Mouse (Mus musculus) hindbrain, embryonic 12.5 days (tissue): ENCODE measurements at regions not wholly inside any gene's neighbourhood (a gene's known extent, or its start where the extent isn't known, plus 50 kb on each side); places are given as distances from the start of the nearest gene placed in this dataset.

Experiments used
- ATAC-seq: fragments of 200-750 bp; cut with Nextera tagmentation; 2 replicates; pipeline ENCODE4 v1.8.0; 2017; ENCODE audit warnings: moderate TSS enrichment; ENCODE audit not compliant: low FRiP score
- H3K27ac ChIP-seq: fragments of 300-500 bp; sonication (generic); 2 replicates; pipeline ENCODE4 v1.5.1; 2016; ENCODE audit warnings: mild to moderate bottlenecking
- H3K27me3 ChIP-seq: fragments of 300-500 bp; sonication (generic); 2 replicates; pipeline ENCODE4 v1.6.1; 2016; ENCODE audit warnings: mild to moderate bottlenecking
- H3K36me3 ChIP-seq: fragments of 300-500 bp; sonication (generic); 2 replicates; pipeline ENCODE4 v1.6.1; 2016; ENCODE audit warnings: mild to moderate bottlenecking
- H3K4me1 ChIP-seq: fragments of 300-500 bp; sonication (generic); 2 replicates; pipeline ENCODE4 v1.6.1; 2016
- H3K4me2 ChIP-seq: fragments of 300-500 bp; sonication (generic); replicated peaks from 2 replicates; pipeline ENCODE4 v1.6.1; 2016; ENCODE audit warnings: mild to moderate bottlenecking
- H3K4me3 ChIP-seq: fragments of 300-500 bp; sonication (generic); 2 replicates; pipeline ENCODE4 v1.5.1; 2016; ENCODE audit warnings: mild to moderate bottlenecking
- H3K9ac ChIP-seq: fragments of 300-500 bp; sonication (generic); 2 replicates; pipeline ENCODE4 v1.6.1; 2016; ENCODE audit warnings: mild to moderate bottlenecking, moderate library complexity
- H3K9me3 ChIP-seq: fragments of 300-500 bp; sonication (generic); replicated peaks from 2 replicates; pipeline ENCODE4 v1.6.1; 2016; ENCODE audit warnings: mild to moderate bottlenecking
- WGBS: fragments of 180-500 bp; shearing (Covaris S2); methylation state at CpG from one replicate; pipeline ENCODE4 v1.1.7; 2016; 5-methylcytosine and 5-hydroxymethylcytosine counted together

- no peak overlapping the region for H3K4me2 ChIP-seq
- WGBS = 87% methylated on average over 2 of the region's 2 CpGs
- no peak for ATAC-seq
- H3K27me3 ChIP-seq = no peaks in the 10 kb centered on the region
- no peaks in the 10 kb centered on the region for H3K9me3 ChIP-seq
- H3K4me3 ChIP-seq = no peak overlapping the region
- H3K27ac ChIP-seq = no peak overlapping the region
- no peaks in the 10 kb centered on the region for H3K4me1 ChIP-seq
- H3K9ac ChIP-seq = no peak overlapping the region
- H3K36me3 ChIP-seq = no peaks in the 10 kb centered on the region
Observed at GRCm38 (mm10) chr4:26965831-26966230, 619.1 kb upstream of the Manea start.

- Histone ChIP-seq H3K4me2 (no peak overlapping the region), H3K9me3 (no peaks in the 10 kb centered on the region), H3K4me1 (no peaks in the 10 kb centered on the region), H3K36me3 (no peaks in the 10 kb centered on the region), H3K27ac (no peak overlapping the region), H3K4me3 (no peak overlapping the region), H3K27me3 (no peaks in the 10 kb centered on the region), H3K9ac (no peak overlapping the region)
- no peak for ATAC-seq
- WGBS = 81% methylated on average over 2 of the region's 2 CpGs
Observed at GRCm38 (mm10) chr4:26964850-26965249, 618.2 kb upstream of the Manea start.

DNA sequence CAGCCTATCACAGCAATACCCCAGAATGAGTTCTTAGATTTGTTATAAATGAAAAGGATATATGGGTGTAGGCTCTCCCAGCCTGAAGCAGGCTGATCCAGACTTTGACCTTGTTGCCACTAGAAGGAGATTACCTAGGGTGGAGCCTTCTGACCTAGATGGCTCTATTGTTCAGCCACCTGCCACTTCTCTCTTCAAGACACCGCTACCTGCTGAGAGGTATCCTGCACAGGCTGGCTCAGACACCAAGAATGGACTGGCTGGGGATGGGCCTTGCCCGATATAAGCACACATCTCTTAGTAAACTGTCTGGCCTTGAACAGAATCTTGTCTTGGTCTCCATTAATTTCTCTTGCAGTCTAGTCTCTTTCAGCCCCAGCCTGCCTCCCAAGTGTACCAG lies 597.9 kb upstream of the Manea start:
- Histone ChIP-seq H3K4me2 (no peak overlapping the region), H3K9ac (no peak overlapping the region), H3K4me1 (no peaks in the 10 kb centered on the region), H3K27me3 (no peaks in the 10 kb centered on the region), H3K9me3 (no peaks in the 10 kb centered on the region), H3K36me3 (no peaks in the 10 kb centered on the region), H3K4me3 (no peak overlapping the region), H3K27ac (no peak overlapping the region)
- WGBS = 93% methylated on average over 2 of the region's 2 CpGs
- ATAC-seq = no peak

GRCm38 (mm10) chr4:26933988-26934798 lies 587.5 kb upstream of the Manea start:
- no peaks in the 10 kb centered on the region for H3K4me1 ChIP-seq
- H3K9me3 ChIP-seq = no peaks in the 10 kb centered on the region
- H3K9ac ChIP-seq = no peak overlapping the region
- no peak overlapping the region for H3K4me2 ChIP-seq
- WGBS = 44% methylated on average over 10 of the region's 10 CpGs
- H3K36me3 ChIP-seq = no peaks in the 10 kb centered on the region
- peak; percentile 94 for ATAC-seq
- no peak overlapping the region for H3K4me3 ChIP-seq
- no peaks in the 10 kb centered on the region for H3K27me3 ChIP-seq
- peak overlapping the region; percentile 23; the same call in 1 of the 2 replicates for H3K27ac ChIP-seq

DNA sequence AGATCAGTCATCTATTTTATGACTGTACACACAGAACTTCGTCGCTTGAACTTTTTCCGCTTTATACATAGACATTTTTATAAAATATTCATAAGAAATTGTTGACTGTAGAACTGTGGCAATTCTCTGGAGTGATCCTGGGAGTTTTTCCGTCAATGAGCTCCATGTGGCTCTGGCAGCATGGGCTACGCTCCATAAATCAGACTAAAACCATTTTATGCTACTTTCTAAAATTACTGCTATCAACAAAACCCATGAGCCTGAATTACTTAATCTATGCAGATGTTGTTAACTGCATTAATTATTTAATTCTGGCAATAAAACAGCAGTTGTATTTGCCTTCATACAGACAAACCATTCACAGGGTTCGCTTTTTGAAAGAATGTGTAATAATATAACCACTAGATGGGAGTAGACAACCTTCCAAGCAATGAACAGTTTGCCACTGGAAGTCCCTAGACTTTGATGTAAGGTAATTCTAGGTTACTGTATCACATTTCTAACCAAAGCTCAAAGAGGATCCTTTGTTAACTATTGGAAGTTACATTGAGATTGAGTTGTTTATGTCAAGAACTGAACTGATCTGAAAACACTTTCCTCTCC lies 583.3 kb upstream of the Manea start:
- 57% methylated on average over 6 of the region's 6 CpGs for WGBS
- no peak overlapping the region for H3K9ac ChIP-seq
- ATAC-seq = peak; percentile 38; the same call in 1 of the 2 replicates
- H3K4me2 ChIP-seq = no peak overlapping the region
- H3K4me1 ChIP-seq = no peaks in the 10 kb centered on the region
- no peaks in the 10 kb centered on the region for H3K36me3 ChIP-seq
- H3K9me3 ChIP-seq = no peaks in the 10 kb centered on the region
- no peaks in the 10 kb centered on the region for H3K27me3 ChIP-seq
- no peak overlapping the region for H3K4me3 ChIP-seq
- H3K27ac ChIP-seq = no peak overlapping the region

DNA sequence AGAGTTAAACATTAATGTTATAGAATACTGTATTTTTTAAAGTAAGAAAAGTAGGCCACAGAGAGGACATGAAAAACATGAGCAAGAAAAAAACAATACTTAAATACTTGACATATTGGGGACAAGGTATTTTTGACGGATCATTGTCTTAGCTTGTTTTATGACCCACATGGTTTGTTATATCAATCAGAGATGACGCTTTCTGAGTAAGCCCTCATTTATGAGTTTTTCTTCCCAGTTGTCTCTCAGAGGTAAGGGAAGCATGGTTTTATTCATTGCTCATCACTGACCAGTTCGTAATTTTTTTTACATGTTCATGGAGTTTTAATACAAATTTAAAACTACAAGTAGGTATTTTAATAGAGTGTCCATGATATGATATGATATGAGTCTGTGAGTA lies 579.4 kb upstream of the Manea start:
- Histone ChIP-seq H3K4me2 (no peak overlapping the region), H3K9me3 (no peaks in the 10 kb centered on the region), H3K27ac (no peak overlapping the region), H3K36me3 (no peaks in the 10 kb centered on the region), H3K4me3 (no peak overlapping the region), H3K9ac (no peak overlapping the region), H3K27me3 (no peaks in the 10 kb centered on the region), H3K4me1 (no peaks in the 10 kb centered on the region)
- ATAC-seq = no peak
- 86% methylated on average over 3 of the region's 3 CpGs for WGBS

DNA sequence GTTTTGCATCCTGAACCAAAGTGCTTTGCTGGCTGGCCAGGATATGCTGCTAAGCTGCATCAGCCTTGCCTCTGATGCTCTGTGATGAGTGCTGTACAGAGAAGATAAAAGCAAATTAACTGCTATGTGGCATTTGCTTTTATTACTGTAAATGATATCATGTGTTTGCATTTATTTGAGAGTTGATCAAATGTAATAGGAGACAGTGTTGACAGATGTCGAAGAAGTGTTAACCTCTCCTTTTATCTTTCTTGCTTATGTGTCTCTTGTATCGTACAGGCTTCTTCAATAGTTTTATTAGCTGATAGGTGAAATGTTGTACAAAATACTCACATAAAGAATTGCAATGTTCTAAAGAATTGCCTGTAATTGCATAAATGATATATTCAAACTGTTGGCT lies 541.8 kb upstream of the Manea start:
- no peaks in the 10 kb centered on the region for H3K9me3 ChIP-seq
- no peak for ATAC-seq
- 87% methylated on average over 2 of the region's 2 CpGs for WGBS
- H3K9ac ChIP-seq = no peak overlapping the region
- H3K27me3 ChIP-seq = no peaks in the 10 kb centered on the region
- H3K36me3 ChIP-seq = no peaks in the 10 kb centered on the region
- no peak overlapping the region for H3K4me3 ChIP-seq
- H3K27ac ChIP-seq = no peak overlapping the region
- no peak overlapping the region for H3K4me2 ChIP-seq
- H3K4me1 ChIP-seq = no peaks in the 10 kb centered on the region

GRCm38 (mm10) chr4:26879022-26879421 lies 532.3 kb upstream of the Manea start:
- ATAC-seq = no peak
- 33% methylated on average over 3 of the region's 3 CpGs for WGBS
- no peak overlapping the region for H3K4me2 ChIP-seq

GRCm38 (mm10) chr4:26841761-26842160 lies 495.1 kb upstream of the Manea start:
- no peak for ATAC-seq
- H3K9ac ChIP-seq = no peak overlapping the region
- H3K9me3 ChIP-seq = no peaks in the 10 kb centered on the region
- no peaks in the 10 kb centered on the region for H3K4me1 ChIP-seq
- 90% methylated on average over 1 of the region's 1 CpGs for WGBS
- no peak overlapping the region for H3K4me3 ChIP-seq
- H3K4me2 ChIP-seq = no peak overlapping the region
- H3K27ac ChIP-seq = no peak overlapping the region
- no peaks in the 10 kb centered on the region for H3K27me3 ChIP-seq
- H3K36me3 ChIP-seq = no peaks in the 10 kb centered on the region

More at GRCm38 (mm10) chr4:26879022-26879421, 532.3 kb upstream of the Manea start:
- Histone ChIP-seq H3K27me3 (no peaks in the 10 kb centered on the region), H3K36me3 (no peaks in the 10 kb centered on the region), H3K9ac (no peak overlapping the region), H3K4me3 (no peak overlapping the region), H3K4me1 (no peaks in the 10 kb centered on the region), H3K27ac (no peak overlapping the region), H3K9me3 (no peaks in the 10 kb centered on the region)

GRCm38 (mm10) chr4:26800831-26801230 lies 454.1 kb upstream of the Manea start:
- H3K27me3 ChIP-seq = no peaks in the 10 kb centered on the region
- H3K9ac ChIP-seq = no peak overlapping the region
- no peaks in the 10 kb centered on the region for H3K36me3 ChIP-seq
- no peak overlapping the region for H3K27ac ChIP-seq
- no peak overlapping the region for H3K4me3 ChIP-seq
- no peaks in the 10 kb centered on the region for H3K9me3 ChIP-seq
- no peaks in the 10 kb centered on the region for H3K4me1 ChIP-seq
- ATAC-seq = no peak
- 87% methylated on average over 3 of the region's 3 CpGs for WGBS
- no peak overlapping the region for H3K4me2 ChIP-seq

GRCm38 (mm10) chr4:26793181-26793824 lies 446.6 kb upstream of the Manea start:
- Histone ChIP-seq H3K27me3 (no peaks in the 10 kb centered on the region), H3K4me2 (no peak overlapping the region), H3K4me1 (no peaks in the 10 kb centered on the region), H3K4me3 (no peak overlapping the region), H3K9me3 (no peaks in the 10 kb centered on the region), H3K36me3 (no peaks in the 10 kb centered on the region), H3K9ac (no peak overlapping the region), H3K27ac (no peak overlapping the region)
- ATAC-seq = no peak
- WGBS = 86% methylated on average over 1 of the region's 1 CpGs

DNA sequence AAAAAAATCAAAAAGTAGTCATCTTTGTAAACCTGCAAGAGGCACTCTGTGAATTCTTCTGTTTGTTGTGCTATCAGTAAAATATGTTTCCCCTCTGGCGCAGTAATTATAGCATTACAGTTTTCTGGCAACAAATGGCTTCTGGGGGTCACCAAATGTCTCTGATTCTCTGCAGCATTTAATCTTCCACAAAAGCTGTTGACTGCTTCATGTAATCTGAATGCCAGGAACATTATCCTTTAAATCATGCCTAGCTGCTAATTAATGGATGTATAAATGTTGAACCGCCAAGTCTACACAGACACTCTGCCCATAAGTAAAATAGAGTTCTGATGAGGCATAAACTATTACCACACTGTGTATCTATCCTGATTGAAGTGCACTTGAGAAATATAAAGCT lies 421.2 kb upstream of the Manea start:
- no peak for ATAC-seq
- H3K4me1 ChIP-seq = no peaks in the 10 kb centered on the region
- WGBS = 81% methylated on average over 2 of the region's 2 CpGs

More for the DNA sequence above, 421.2 kb upstream of the Manea start:
- no peak overlapping the region for H3K27ac ChIP-seq
- H3K4me2 ChIP-seq = no peak overlapping the region
- H3K36me3 ChIP-seq = no peaks in the 10 kb centered on the region
- H3K9me3 ChIP-seq = no peaks in the 10 kb centered on the region
- no peak overlapping the region for H3K9ac ChIP-seq
- H3K4me3 ChIP-seq = no peak overlapping the region
- no peaks in the 10 kb centered on the region for H3K27me3 ChIP-seq
